Mouse (Mus musculus) hindbrain, embryonic 14.5 days (tissue): ENCODE data around the gene Olfr692. TPM values are rescaled to one million over a fixed set of nuclear protein-coding genes. Genes with fewer than 3 reads are reported as not detected.

ENCODE experiments used
- polyA plus RNA-seq: library from polyadenylated mRNA; unstranded; fragments of >200 nt; fragmentation: Nextera tagmentation; extraction: Ambion mirVana; gene quantifications from 2 replicates; pipeline ENCODE4 v1.2.1, GENCODE M21; 2014

Gene Olfr692
- polyA plus RNA-seq, 1 experiment from 2014 or later: not detected

Other genes starting within 250 kb of the Olfr692 start
- not detected in 2 replicates for gene Olfr683, start 221.2 kb upstream of the Olfr692 start, polyA plus RNA-seq
- not detected in 2 replicates for gene Olfr684, start 204.6 kb upstream of the Olfr692 start, polyA plus RNA-seq
- gene Olfr685, start 182.2 kb upstream of the Olfr692 start, polyA plus RNA-seq: not detected in 2 replicates
- gene Olfr686, start 160.7 kb upstream of the Olfr692 start, polyA plus RNA-seq: not detected in 2 replicates
- gene Olfr688, start 80.1 kb upstream of the Olfr692 start, polyA plus RNA-seq: not detected in 2 replicates
- gene Olfr689, start 57.1 kb upstream of the Olfr692 start, polyA plus RNA-seq: not detected in 2 replicates
- not detected in 2 replicates for gene Olfr690, start 34.1 kb upstream of the Olfr692 start, polyA plus RNA-seq
- gene Olfr691, start 26.0 kb upstream of the Olfr692 start, polyA plus RNA-seq: 0.14 and 0.33 TPM in 2 replicates
- gene Gm5901, start 6.8 kb downstream of the Olfr692 start, polyA plus RNA-seq: not detected in 2 replicates
- 39.0 and 42.2 TPM in 2 replicates for gene Fam160a2, start 31.8 kb downstream of the Olfr692 start, polyA plus RNA-seq
- gene Cnga4, start 36.3 kb downstream of the Olfr692 start, polyA plus RNA-seq: not detected in 2 replicates
- 3.8 and 4.0 TPM in 2 replicates for gene Cckbr, start 57.5 kb downstream of the Olfr692 start, polyA plus RNA-seq
- gene Cavin3, start 114.1 kb downstream of the Olfr692 start, polyA plus RNA-seq: 32.6 and 36.0 TPM in 2 replicates
- gene Smpd1, start 186.1 kb downstream of the Olfr692 start, polyA plus RNA-seq: 95.9 and 106 TPM in 2 replicates
- 224 and 243 TPM in 2 replicates for gene Apbb1, start 213.4 kb downstream of the Olfr692 start, polyA plus RNA-seq
- gene Hpx, start 231.9 kb downstream of the Olfr692 start, polyA plus RNA-seq: 0.13 TPM in 1 of 2 replicates, not detected in the other